Mouse (Mus musculus) intestine, embryonic 14.5 days (tissue): ENCODE measurements around the gene G0s2. TPM values are rescaled to one million over a fixed set of nuclear protein-coding genes. Genes with fewer than 3 reads are reported as not detected.

Source experiments
- ATAC-seq: fragments of 200-750 bp; cut with Nextera tagmentation; replicated peaks from 2 replicates; pipeline ENCODE4 v1.8.0; 2017; ENCODE audit warnings: low read depth, moderate number of reproducible peaks, moderate TSS enrichment, moderate library complexity; ENCODE audit not compliant: low FRiP score, low TSS enrichment
- DNase-seq: peaks from one replicate; pipeline ENCODE4 v3.0.0-alpha.2; 2018; ENCODE audit warnings: low spot score
- H3K27ac ChIP-seq: fragments of 300-500 bp; sonication (generic); 2 replicates; pipeline ENCODE4 v1.5.1; 2014; ENCODE audit warnings: low read depth, mild to moderate bottlenecking, control low read depth
- H3K27me3 ChIP-seq: fragments of 300-500 bp; sonication (generic); replicated peaks from 2 replicates; pipeline ENCODE4 v1.6.1; 2014; ENCODE audit warnings: low read length, control low read depth; ENCODE audit not compliant: control insufficient read depth, insufficient read depth
- H3K36me3 ChIP-seq: fragments of 300-500 bp; sonication (generic); 2 replicates; pipeline ENCODE4 v1.6.1; 2014; ENCODE audit warnings: low read length, control low read depth; ENCODE audit not compliant: control insufficient read depth, insufficient read depth
- H3K4me1 ChIP-seq: fragments of 300-500 bp; sonication (generic); replicated peaks from 2 replicates; pipeline ENCODE4 v1.6.1; 2014; ENCODE audit warnings: low read length, control low read depth, mixed read lengths; ENCODE audit not compliant: control insufficient read depth, insufficient read depth
- H3K4me2 ChIP-seq: fragments of 300-500 bp; sonication (generic); 2 replicates; pipeline ENCODE4 v1.6.1; 2014; ENCODE audit warnings: low read length
- H3K4me3 ChIP-seq: fragments of 300-500 bp; sonication (generic); 2 replicates; pipeline ENCODE4 v1.5.1; 2014; ENCODE audit warnings: low read depth, low read length, control low read depth, mixed read lengths
- H3K9ac ChIP-seq: fragments of 300-500 bp; sonication (generic); 2 replicates; pipeline ENCODE4 v1.6.1; 2014; ENCODE audit warnings: mild to moderate bottlenecking, low read length
- H3K9me3 ChIP-seq: fragments of 300-500 bp; sonication (generic); 2 replicates; pipeline ENCODE4 v1.6.1; 2016; ENCODE audit warnings: low read length, control low read depth; ENCODE audit not compliant: control insufficient read depth
- WGBS: fragments of 180-500 bp; shearing (Covaris S2); extraction: QIAGEN DNeasy Blood & Tissue Kit; methylation state at CpG from one replicate; pipeline ENCODE4 v1.1.7; 2014; 5-methylcytosine and 5-hydroxymethylcytosine counted together
- polyA plus RNA-seq: library from polyadenylated mRNA; unstranded; fragments of >200 nt; fragmentation: Nextera tagmentation; extraction: Ambion mirVana; gene quantifications from 2 replicates; pipeline ENCODE4 v1.2.1, GENCODE M21; 2014

G0s2 gene
- 23.3 and 24.3 TPM in 2 replicates for polyA plus RNA-seq

DNA sequence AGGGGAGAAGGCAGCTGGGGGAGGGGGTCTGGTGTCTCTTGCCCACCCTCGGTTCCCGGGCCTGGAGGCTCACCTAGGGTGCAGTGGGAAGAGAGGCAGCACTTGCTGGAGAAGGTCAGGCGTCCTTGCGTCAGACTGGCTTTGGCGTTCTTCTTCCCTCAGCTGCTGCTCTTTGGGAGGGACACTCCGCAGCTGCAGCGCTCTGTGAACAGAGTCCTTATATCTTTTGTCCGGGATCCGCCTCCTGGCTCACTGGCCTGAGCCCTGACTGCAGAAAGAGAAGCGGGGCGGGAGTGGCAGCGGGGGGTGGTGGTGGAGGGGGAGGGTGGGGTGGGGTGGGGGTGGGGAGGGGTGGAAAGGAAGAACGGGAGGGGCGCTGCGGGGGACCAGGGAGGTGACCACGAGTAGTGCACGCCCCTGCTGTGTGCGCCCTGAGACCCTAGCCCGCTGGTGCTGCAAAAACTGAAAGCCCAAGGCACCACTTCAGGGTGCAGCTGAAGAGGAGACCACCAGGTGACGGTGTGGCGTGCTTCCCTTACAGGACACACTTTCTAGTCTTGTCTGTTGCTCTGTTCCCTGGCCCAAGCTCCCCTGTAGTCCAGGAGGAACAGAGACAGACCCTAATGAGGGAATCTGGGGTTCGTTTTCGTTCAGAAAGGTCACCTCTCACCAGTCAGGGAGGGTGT, at the start of gene G0s2:
Gene G0s2, minus strand, starts transcription at position 302 of the 686 bp plus-strand sequence.
- 1% methylated on average over 19 of the region's 23 CpGs for WGBS
- no peaks in the 10 kb centered on the region for H3K9me3 ChIP-seq
- H3K27ac ChIP-seq, result peak within 1 kb of the TSS; percentile 80
- H3K4me3 ChIP-seq, result peak within 1 kb of the TSS; percentile 44
- ATAC-seq (peak; percentile 87), DNase-seq (peak; percentile 82)
- no peaks in the 10 kb centered on the region for H3K36me3 ChIP-seq
- H3K4me1 ChIP-seq, result peaks cover 11% of the 10 kb centered on the region
- H3K9ac ChIP-seq, result peak within 1 kb of the TSS; percentile 58
- peak within 1 kb of the TSS; percentile 73 for H3K4me2 ChIP-seq
- no peaks in the 10 kb centered on the region for H3K27me3 ChIP-seq

DNA sequence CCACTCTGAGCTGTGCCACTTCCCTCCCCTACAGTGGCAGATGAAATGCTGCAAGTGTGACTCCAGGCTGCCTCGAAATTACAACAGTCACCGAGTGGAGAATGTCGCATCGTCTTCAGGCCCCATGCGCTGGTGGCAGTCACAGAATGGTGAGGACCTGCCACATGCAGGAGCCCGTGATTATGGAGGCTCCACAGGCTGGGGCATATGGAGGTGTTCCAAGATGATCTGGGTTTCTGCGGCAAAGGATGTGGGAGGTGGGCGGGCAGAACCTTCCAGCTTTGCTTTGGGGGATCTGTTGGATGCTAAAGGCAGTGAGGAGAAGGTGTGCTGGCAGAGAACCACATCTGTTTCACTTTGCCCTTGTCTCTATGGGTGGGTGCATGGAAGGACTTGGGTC, 47.4 kb upstream of the G0s2 start:
- no peak for DNase-seq

DNA sequence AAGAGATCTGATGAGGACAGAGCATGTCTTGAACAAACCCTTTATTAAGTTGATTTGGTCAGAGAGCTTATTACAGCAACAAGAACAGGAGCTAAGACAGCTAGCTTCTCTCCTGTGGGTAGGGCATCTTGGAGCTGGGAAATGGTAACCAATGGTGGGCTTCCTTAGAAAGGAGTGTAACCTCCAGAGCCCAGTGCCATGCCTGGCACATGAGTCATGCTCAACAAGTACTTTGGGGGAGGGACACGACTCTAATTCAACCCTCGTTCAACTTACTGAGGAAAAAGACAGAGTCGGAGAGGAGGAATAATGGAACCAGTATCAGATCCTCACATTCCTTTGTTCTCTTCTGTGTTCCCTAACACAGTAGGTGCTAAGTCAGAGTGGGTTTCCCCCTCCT, 46.7 kb upstream of the G0s2 start:
- H3K27ac ChIP-seq, result no peak overlapping the region
- H3K9ac ChIP-seq, result no peak overlapping the region

More for the DNA sequence above, 47.4 kb upstream of the G0s2 start:
- Histone ChIP-seq H3K27me3 (no peaks in the 10 kb centered on the region), H3K27ac (no peak overlapping the region), H3K9ac (no peak overlapping the region), H3K36me3 (no peaks in the 10 kb centered on the region), H3K9me3 (no peaks in the 10 kb centered on the region), H3K4me3 (no peak overlapping the region), H3K4me1 (peaks cover 16% of the 10 kb centered on the region), H3K4me2 (no peak overlapping the region)
- no peak for ATAC-seq
- WGBS, result 82% methylated on average over 8 of the region's 8 CpGs

DNA sequence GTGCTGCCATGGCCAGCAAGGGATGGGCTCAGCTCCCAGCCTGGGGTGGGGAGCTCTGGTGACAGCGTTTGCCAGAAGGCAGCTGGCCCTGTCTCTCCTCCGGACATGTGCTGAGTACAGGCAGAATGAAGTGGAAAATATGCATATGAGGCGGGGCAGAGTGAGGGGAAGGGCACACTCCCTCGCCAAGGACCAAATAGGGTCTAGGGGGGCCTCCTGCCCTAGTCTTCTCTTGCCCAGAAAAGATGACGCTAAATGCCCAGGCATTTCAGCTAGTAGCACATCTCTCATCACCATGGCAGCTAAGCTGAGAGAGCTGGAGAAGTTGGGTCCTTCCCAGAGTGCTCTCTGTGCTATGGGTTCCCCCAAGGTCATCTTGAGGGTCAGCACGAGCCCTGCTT, 44.1 kb upstream of the G0s2 start:
- no peak overlapping the region for H3K4me3 ChIP-seq
- WGBS, result 46% methylated on average over 6 of the region's 6 CpGs
- no peaks in the 10 kb centered on the region for H3K27me3 ChIP-seq
- H3K36me3 ChIP-seq, result no peaks in the 10 kb centered on the region
- no peak for DNase-seq
- no peak overlapping the region for H3K9ac ChIP-seq
- no peak for ATAC-seq
- no peak overlapping the region for H3K4me2 ChIP-seq
- peaks cover 17% of the 10 kb centered on the region for H3K4me1 ChIP-seq
- peak overlapping the region; percentile 38; the same call in 1 of the 2 replicates for H3K27ac ChIP-seq
- H3K9me3 ChIP-seq, result no peaks in the 10 kb centered on the region

More for the DNA sequence above, 46.7 kb upstream of the G0s2 start:
- Histone ChIP-seq H3K4me3 (no peak overlapping the region), H3K36me3 (no peaks in the 10 kb centered on the region), H3K9me3 (no peaks in the 10 kb centered on the region), H3K4me1 (peaks cover 17% of the 10 kb centered on the region), H3K4me2 (no peak overlapping the region), H3K27me3 (no peaks in the 10 kb centered on the region)
- ATAC-seq, result no peak
- 73% methylated on average over 3 of the region's 3 CpGs for WGBS
- DNase-seq, result no peak

DNA sequence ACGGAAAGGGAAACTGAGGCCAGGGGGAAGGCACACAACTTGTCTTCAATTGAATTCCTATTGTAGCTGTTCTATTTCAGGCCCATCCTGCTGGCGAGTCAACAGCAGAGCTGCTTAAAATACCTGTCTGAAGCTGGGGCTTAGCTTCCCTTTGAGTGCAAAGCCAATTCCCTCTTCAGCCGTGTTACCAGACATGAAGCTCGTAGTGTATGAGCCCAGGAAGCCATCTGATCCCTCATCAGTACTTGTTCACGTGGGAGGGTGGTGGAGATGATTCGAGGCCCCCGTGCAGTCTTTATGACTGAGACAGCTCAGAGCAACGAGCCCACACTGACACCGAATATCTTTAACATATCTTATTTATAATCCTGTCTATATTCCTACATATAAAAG, 43.3 kb upstream of the G0s2 start:
- DNase-seq, result no peak

DNA sequence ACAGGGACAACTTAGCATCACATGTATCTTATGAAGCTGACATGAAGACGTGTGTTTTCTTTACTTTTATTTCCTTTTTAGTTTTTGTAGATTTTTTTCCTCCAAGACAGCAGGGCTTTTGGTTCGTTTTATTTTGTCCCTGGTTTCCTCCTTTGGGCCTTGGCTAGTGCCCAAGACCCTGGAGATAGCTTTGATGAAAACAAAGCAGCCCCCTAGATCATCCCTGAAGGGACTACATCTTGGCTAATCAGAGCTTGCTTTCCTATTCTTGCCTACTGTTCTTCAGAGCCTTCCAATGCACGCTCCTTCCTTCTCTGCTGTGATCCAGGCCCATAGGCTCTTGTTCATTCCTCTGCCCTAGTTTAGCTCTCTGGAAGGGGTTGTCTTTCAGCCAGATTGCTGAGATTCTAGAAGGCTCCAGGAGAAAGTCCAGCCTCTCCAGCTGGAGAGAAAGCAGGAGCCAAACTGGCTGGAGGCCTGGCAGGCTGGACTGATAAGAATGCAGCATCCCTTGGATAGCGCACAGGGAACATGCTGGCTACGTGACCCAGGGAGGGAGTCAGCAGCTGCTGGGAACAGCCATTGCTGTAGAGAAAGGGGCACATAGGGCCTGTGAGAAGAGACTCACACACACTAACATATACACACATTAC, 42.8 kb upstream of the G0s2 start:
- Histone ChIP-seq H3K9ac (no peak overlapping the region), H3K27ac (peak overlapping the region; percentile 63), H3K27me3 (no peaks in the 10 kb centered on the region), H3K36me3 (no peaks in the 10 kb centered on the region), H3K4me1 (peaks cover 17% of the 10 kb centered on the region), H3K9me3 (no peaks in the 10 kb centered on the region), H3K4me3 (no peak overlapping the region), H3K4me2 (no peak overlapping the region)
- peak; percentile 65; the same call in 1 of the 2 replicates for ATAC-seq
- peak; percentile 65 for DNase-seq
- 43% methylated on average over 5 of the region's 5 CpGs for WGBS

More for the DNA sequence above, 43.3 kb upstream of the G0s2 start:
- Histone ChIP-seq H3K27ac (peak overlapping the region; percentile 63), H3K9me3 (no peaks in the 10 kb centered on the region), H3K9ac (no peak overlapping the region), H3K27me3 (no peaks in the 10 kb centered on the region), H3K4me1 (peaks cover 17% of the 10 kb centered on the region), H3K4me3 (no peak overlapping the region), H3K4me2 (no peak overlapping the region), H3K36me3 (no peaks in the 10 kb centered on the region)
- WGBS, result 69% methylated on average over 9 of the region's 9 CpGs
- no peak for ATAC-seq

DNA sequence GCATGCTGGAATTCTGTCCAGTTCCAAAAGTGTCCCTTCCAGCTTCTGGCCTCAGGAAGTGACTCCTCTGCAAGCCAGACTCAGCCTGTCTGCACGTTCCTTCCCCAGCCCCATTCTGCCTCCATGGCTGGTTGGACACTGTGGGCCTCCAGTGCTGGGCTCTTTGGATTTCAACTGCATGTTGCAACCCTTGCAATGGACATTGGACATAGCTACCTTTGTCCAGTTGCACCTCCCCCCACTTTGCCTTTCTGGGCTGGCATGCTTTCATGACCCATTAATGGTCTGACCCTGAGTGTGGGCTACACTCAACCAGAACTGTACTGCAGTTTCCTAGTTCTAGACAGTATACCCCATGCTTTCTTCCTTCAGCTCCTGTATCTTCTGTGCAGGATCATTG, 38.6 kb upstream of the G0s2 start:
- no peaks in the 10 kb centered on the region for H3K9me3 ChIP-seq
- DNase-seq, result no peak
- no peak overlapping the region for H3K9ac ChIP-seq
- no peak overlapping the region for H3K4me2 ChIP-seq
- 85% methylated on average over 1 of the region's 1 CpGs for WGBS
- no peaks in the 10 kb centered on the region for H3K36me3 ChIP-seq
- no peaks in the 10 kb centered on the region for H3K27me3 ChIP-seq
- no peak for ATAC-seq
- H3K4me1 ChIP-seq, result peaks cover 11% of the 10 kb centered on the region; the same call in 1 of the 2 replicates
- H3K27ac ChIP-seq, result no peak overlapping the region
- H3K4me3 ChIP-seq, result no peak overlapping the region

DNA sequence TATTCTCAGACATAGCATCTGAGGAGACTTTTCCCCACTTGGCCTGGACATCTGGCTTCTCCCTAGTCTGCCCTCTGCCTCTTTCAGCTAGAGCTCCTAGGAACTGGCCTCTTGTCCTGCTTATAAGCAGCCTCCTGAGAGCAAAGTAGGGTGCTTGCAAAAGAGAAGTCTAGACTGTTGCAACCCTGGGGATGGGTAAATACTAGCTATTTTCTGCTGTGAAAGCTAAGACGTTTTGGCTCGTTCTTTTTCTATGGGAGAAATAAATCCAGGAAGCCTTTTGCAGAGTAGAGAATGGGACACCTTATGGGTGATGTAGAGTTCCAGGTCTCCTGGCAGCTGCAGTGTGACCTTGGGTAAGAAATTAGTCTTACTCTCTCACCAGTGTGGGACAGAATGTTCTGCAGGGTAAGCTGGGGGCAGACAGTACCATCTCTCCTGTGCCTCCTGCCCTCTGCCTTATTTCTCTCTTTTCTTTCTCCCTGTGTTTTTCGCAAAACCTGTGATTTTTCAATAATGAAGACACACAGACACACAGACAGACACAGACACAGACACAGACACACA, 37.6 kb upstream of the G0s2 start:
- WGBS, result 85% methylated on average over 3 of the region's 3 CpGs
- no peak overlapping the region for H3K9ac ChIP-seq
- H3K4me1 ChIP-seq, result peaks cover 3% of the 10 kb centered on the region; the same call in 1 of the 2 replicates
- H3K36me3 ChIP-seq, result no peaks in the 10 kb centered on the region
- ATAC-seq (no peak), DNase-seq (no peak)
- no peaks in the 10 kb centered on the region for H3K9me3 ChIP-seq
- H3K4me2 ChIP-seq, result no peak overlapping the region
- H3K27ac ChIP-seq, result no peak overlapping the region
- no peak overlapping the region for H3K4me3 ChIP-seq
- no peaks in the 10 kb centered on the region for H3K27me3 ChIP-seq
